Mouse (Mus musculus) C2C12 (cell line): ENCODE results near the gene Slc25a36.

ENCODE experiments used
- CEBPB ChIP-seq: IDR thresholded peaks from one replicate; pipeline ENCODE4 v1.6.1; 2011; ENCODE audit warnings: low read depth, mild to moderate bottlenecking, control low read depth, moderate library complexity
- CTCF ChIP-seq: IDR thresholded peaks from one replicate; pipeline ENCODE4 v1.5.1; 2011; ENCODE audit not compliant: control insufficient read depth, insufficient read depth, insufficient read length
- FOSL1 ChIP-seq: IDR thresholded peaks from one replicate; pipeline ENCODE4 v1.8.0; 2011; ENCODE audit warnings: mild to moderate bottlenecking, low read length; ENCODE audit not compliant: poor library complexity, insufficient read depth, severe bottlenecking
- MAX ChIP-seq: IDR thresholded peaks from one replicate; pipeline ENCODE4 v1.6.1; 2011; ENCODE audit warnings: mild to moderate bottlenecking, control low read depth
- MYOD1 ChIP-seq: IDR thresholded peaks from one replicate; pipeline ENCODE4 v1.6.1; 2011; ENCODE audit warnings: low read depth; ENCODE audit not compliant: control insufficient read depth, insufficient read length
- MYOG ChIP-seq: IDR thresholded peaks from one replicate; pipeline ENCODE4 v1.6.1; 2011; ENCODE audit not compliant: control insufficient read depth, insufficient read length; ENCODE audit errors: extremely low read depth

DNA sequence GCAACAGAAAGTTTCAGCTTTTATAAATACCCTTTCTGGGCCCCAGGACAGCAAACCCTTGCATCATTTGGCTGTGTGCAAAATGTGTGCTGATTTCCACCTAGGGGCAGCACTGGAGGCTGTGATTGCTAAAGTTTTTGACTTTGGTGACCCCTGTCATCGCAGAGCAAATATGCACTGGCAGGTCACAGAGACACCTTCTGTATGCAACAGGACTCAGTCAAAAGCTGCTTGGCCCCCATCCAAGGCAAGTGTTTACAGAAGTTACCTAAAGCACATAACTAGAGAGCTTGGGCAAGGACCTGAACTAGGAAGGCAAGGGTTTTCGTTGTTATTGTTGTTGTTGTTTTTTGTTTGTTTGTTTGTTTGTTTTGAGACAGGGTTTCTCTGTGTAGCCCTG, 36.3 kb upstream of the Slc25a36 start:
- TF ChIP-seq CEBPB = no peak
- no peak for TF ChIP-seq CTCF
- no peak for TF ChIP-seq FOSL1
- no peak for TF ChIP-seq MYOD1
- no peak for TF ChIP-seq MAX
- TF ChIP-seq MYOG = no peak
